Mouse (Mus musculus) liver, embryonic 13.5 days (tissue): Measurements from ENCODE around the gene Scarb2. TPM values are rescaled to one million over a fixed set of nuclear protein-coding genes. Genes with fewer than 3 reads are reported as not detected.

ENCODE experiments used
- ATAC-seq: fragments of 200-750 bp; cut with Nextera tagmentation; 2 replicates; pipeline ENCODE4 v1.8.0; 2017; ENCODE audit warnings: low read depth, mild to moderate bottlenecking, moderate number of reproducible peaks, moderate library complexity
- DNase-seq: peaks from one replicate; pipeline ENCODE4 v3.0.0; 2022
- H3K27ac ChIP-seq: fragments of 300-500 bp; sonication (generic); 2 replicates; pipeline ENCODE4 v1.5.1; 2015; ENCODE audit warnings: moderate library complexity, mild to moderate bottlenecking, inconsistent platforms
- H3K27me3 ChIP-seq: fragments of 300-500 bp; sonication (generic); 2 replicates; pipeline ENCODE4 v1.6.1; 2015; ENCODE audit warnings: mild to moderate bottlenecking, inconsistent platforms
- H3K36me3 ChIP-seq: fragments of 300-500 bp; sonication (generic); 2 replicates; pipeline ENCODE4 v1.6.1; 2015; ENCODE audit warnings: mild to moderate bottlenecking, inconsistent platforms
- H3K4me1 ChIP-seq: fragments of 300-500 bp; sonication (generic); replicated peaks from 2 replicates; pipeline ENCODE4 v1.6.1; 2015; ENCODE audit warnings: inconsistent platforms
- H3K4me2 ChIP-seq: fragments of 300-500 bp; sonication (generic); 2 replicates; pipeline ENCODE4 v1.6.1; 2015; ENCODE audit warnings: inconsistent platforms, mild to moderate bottlenecking, moderate library complexity
- H3K4me3 ChIP-seq: fragments of 300-500 bp; sonication (generic); replicated peaks from 2 replicates; pipeline ENCODE4 v1.5.1; 2015; ENCODE audit warnings: mild to moderate bottlenecking, inconsistent platforms
- H3K9ac ChIP-seq: fragments of 300-500 bp; sonication (generic); 2 replicates; pipeline ENCODE4 v1.6.1; 2015; ENCODE audit warnings: mild to moderate bottlenecking, inconsistent platforms
- H3K9me3 ChIP-seq: fragments of 300-500 bp; sonication (generic); replicated peaks from 2 replicates; pipeline ENCODE4 v1.6.1; 2016; ENCODE audit warnings: inconsistent platforms
- WGBS: fragments of 180-500 bp; shearing (Covaris S2); methylation state at CpG from one replicate; pipeline ENCODE4 v1.1.7; 2015; ENCODE audit not compliant: insufficient replicate concordance; 5-methylcytosine and 5-hydroxymethylcytosine counted together
- microRNA-seq: library from miRNA; unstranded; fragments of <30 nt; microRNA quantifications from one replicate; pipeline ENCODE4, GENCODE M21; 2016
- polyA plus RNA-seq: library from polyadenylated mRNA; unstranded; fragments of >200 nt; fragmentation: Nextera tagmentation; extraction: Ambion mirVana; gene quantifications from 2 replicates; pipeline ENCODE4 v1.2.1, GENCODE M21; 2015

The Scarb2 gene
- polyA plus RNA-seq, 1 experiment from 2014 or later = 5.1 TPM

GRCm38 (mm10) chr5:92404400-92404678 is 102.3 kb downstream of the Scarb2 start:
- H3K4me3 ChIP-seq = no peak overlapping the region
- 55% methylated on average over 2 of the region's 2 CpGs for WGBS
- ATAC-seq = no peak

GRCm38 (mm10) chr5:92403562-92404399 is 102.9 kb downstream of the Scarb2 start:
- 65% methylated on average over 10 of the region's 10 CpGs for WGBS
- H3K36me3 ChIP-seq = no peaks in the 10 kb centered on the region
- H3K9ac ChIP-seq = no peak overlapping the region
- H3K4me2 ChIP-seq = no peak overlapping the region
- no peaks in the 10 kb centered on the region for H3K9me3 ChIP-seq
- DNase-seq = no peak
- H3K4me3 ChIP-seq = no peak overlapping the region
- no peaks in the 10 kb centered on the region for H3K27me3 ChIP-seq
- H3K27ac ChIP-seq = no peak overlapping the region
- ATAC-seq = no peak
- H3K4me1 ChIP-seq = peaks cover under 1% of the 10 kb centered on the region; the same call in 1 of the 2 replicates

More at GRCm38 (mm10) chr5:92404400-92404678, 102.3 kb downstream of the Scarb2 start:
- Histone ChIP-seq H3K36me3 (no peaks in the 10 kb centered on the region), H3K4me2 (no peak overlapping the region), H3K4me1 (no peaks in the 10 kb centered on the region), H3K27ac (no peak overlapping the region), H3K9ac (no peak overlapping the region), H3K27me3 (no peaks in the 10 kb centered on the region), H3K9me3 (no peaks in the 10 kb centered on the region)
- no peak for DNase-seq

- Histone ChIP-seq H3K36me3 (no peaks in the 10 kb centered on the region), H3K4me3 (no peak overlapping the region), H3K27me3 (no peaks in the 10 kb centered on the region), H3K4me1 (peaks cover 10% of the 10 kb centered on the region), H3K9ac (no peak overlapping the region), H3K27ac (no peak overlapping the region), H3K9me3 (no peaks in the 10 kb centered on the region), H3K4me2 (no peak overlapping the region)
- no peak for DNase-seq
- no peak for ATAC-seq
- WGBS = 64% methylated on average over 9 of the region's 9 CpGs
Observed at GRCm38 (mm10) chr5:92402816-92403215, 103.8 kb downstream of the Scarb2 start.

GRCm38 (mm10) chr5:92398153-92398552 is 108.5 kb downstream of the Scarb2 start:
- ATAC-seq = peak; percentile 59
- Histone ChIP-seq H3K9ac (no peak overlapping the region), H3K4me2 (no peak overlapping the region), H3K36me3 (no peaks in the 10 kb centered on the region), H3K9me3 (no peaks in the 10 kb centered on the region), H3K4me3 (no peak overlapping the region), H3K4me1 (peaks cover 50% of the 10 kb centered on the region), H3K27ac (peak overlapping the region; percentile 45; the same call in 1 of the 2 replicates), H3K27me3 (peaks cover 8% of the 10 kb centered on the region)
- DNase-seq = peak; percentile 70
- WGBS = 18% methylated on average over 5 of the region's 5 CpGs

GRCm38 (mm10) chr5:92396476-92396875 is 110.2 kb downstream of the Scarb2 start:
- Histone ChIP-seq H3K4me2 (peak overlapping the region; percentile 37), H3K4me1 (peaks cover 61% of the 10 kb centered on the region), H3K27ac (peak overlapping the region; percentile 85), H3K36me3 (no peaks in the 10 kb centered on the region), H3K9me3 (no peaks in the 10 kb centered on the region), H3K4me3 (no peak overlapping the region), H3K9ac (no peak overlapping the region), H3K27me3 (peaks cover 25% of the 10 kb centered on the region)
- peak; percentile 92 for ATAC-seq
- peak; percentile 70 for DNase-seq
- WGBS = 33% methylated on average over 6 of the region's 6 CpGs

- H3K4me3 ChIP-seq = no peak overlapping the region
- H3K4me2 ChIP-seq = peak overlapping the region; percentile 37
- no peaks in the 10 kb centered on the region for H3K36me3 ChIP-seq
- H3K27me3 ChIP-seq = peaks cover 32% of the 10 kb centered on the region
- H3K9me3 ChIP-seq = no peaks in the 10 kb centered on the region
- peak overlapping the region; percentile 85 for H3K27ac ChIP-seq
- H3K4me1 ChIP-seq = peaks cover 61% of the 10 kb centered on the region
- ATAC-seq = no peak; the same call in 1 of the 2 replicates
- WGBS = 31% methylated on average over 3 of the region's 3 CpGs
- no peak overlapping the region for H3K9ac ChIP-seq
- no peak for DNase-seq
Observed at GRCm38 (mm10) chr5:92395764-92396163, 110.9 kb downstream of the Scarb2 start.

GRCm38 (mm10) chr5:92393863-92394262 is 112.8 kb downstream of the Scarb2 start:
- ATAC-seq (peak; percentile 56; the same call in 1 of the 2 replicates), DNase-seq (peak; percentile 35)
- Histone ChIP-seq H3K36me3 (no peaks in the 10 kb centered on the region), H3K27ac (no peak overlapping the region), H3K27me3 (peaks cover 51% of the 10 kb centered on the region), H3K4me3 (no peak overlapping the region), H3K4me2 (peak overlapping the region; percentile 35), H3K4me1 (peaks cover 61% of the 10 kb centered on the region), H3K9me3 (no peaks in the 10 kb centered on the region), H3K9ac (no peak overlapping the region)
- WGBS = 27% methylated on average over 10 of the region's 10 CpGs

- Histone ChIP-seq H3K4me1 (peaks cover 49% of the 10 kb centered on the region), H3K27ac (no peak overlapping the region), H3K4me2 (peak overlapping the region; percentile 59), H3K4me3 (peak overlapping the region; percentile 35), H3K27me3 (peaks cover 61% of the 10 kb centered on the region), H3K9ac (peak overlapping the region; percentile 20; the same call in 1 of the 2 replicates), H3K36me3 (no peaks in the 10 kb centered on the region), H3K9me3 (no peaks in the 10 kb centered on the region)
- 34% methylated on average over 18 of the region's 18 CpGs for WGBS
- ATAC-seq (no peak), DNase-seq (no peak)
Observed at GRCm38 (mm10) chr5:92392542-92392941, 114.1 kb downstream of the Scarb2 start.

Small RNA genes within 50 kb of the gene (microRNA-seq; reads per million reads assigned to microRNA genes)
- gene Mir6415 = not detected

Other genes with a start within 250 kb of the Scarb2 start
- gene Naaa, start 228.7 kb downstream of the Scarb2 start, polyA plus RNA-seq = 3.6 and 3.9 TPM in 2 replicates
- gene Sdad1, start 196.4 kb downstream of the Scarb2 start, polyA plus RNA-seq = 26.8 and 32.6 TPM in 2 replicates
- 0.05 TPM in 1 of 2 replicates, not detected in the other for gene Cxcl9, start 178.8 kb downstream of the Scarb2 start, polyA plus RNA-seq
- gene Art3, start 175.0 kb downstream of the Scarb2 start, polyA plus RNA-seq = 1.3 and 1.9 TPM in 2 replicates
- 8.4 and 11.5 TPM in 2 replicates for gene Cxcl10, start 157.9 kb downstream of the Scarb2 start, polyA plus RNA-seq
- 39.6 and 45.0 TPM in 2 replicates for gene Nup54, start 71.6 kb downstream of the Scarb2 start, polyA plus RNA-seq
- 1.3 and 1.6 TPM in 2 replicates for gene Fam47e, start 48.2 kb upstream of the Scarb2 start, polyA plus RNA-seq
- gene Stbd1, start 96.2 kb upstream of the Scarb2 start, polyA plus RNA-seq = 5.1 and 6.6 TPM in 2 replicates
- gene Ccdc158, start 168.4 kb upstream of the Scarb2 start, polyA plus RNA-seq = 0.06 and 0.13 TPM in 2 replicates
- gene Shroom3, start 176.6 kb upstream of the Scarb2 start, polyA plus RNA-seq = 0.20 TPM in 2 replicates